Mouse (Mus musculus) left cerebral cortex, adult 18-20 months (tissue): ENCODE measurements at regions not wholly inside any gene's neighbourhood (a gene's known extent, or its start where the extent isn't known, plus 50 kb on each side); places are given as distances from the start of the nearest gene placed in this dataset.

ENCODE experiments used
- DNase-seq, 2 experiments: peaks; one replicate each; pipeline ENCODE4 v3.0.0; 2021 to 2022; ENCODE audit warnings: low spot score in 2 of 2, mixed read lengths in 1 of 2

GRCm38 (mm10) chr13:31328756-31329155 is 227.2 kb upstream of the Foxq1 start:
- no peak for DNase-seq

GRCm38 (mm10) chr13:31330731-31331130 is 225.2 kb upstream of the Foxq1 start:
- DNase-seq = no peak

GRCm38 (mm10) chr13:31334981-31335380 is 221.0 kb upstream of the Foxq1 start:
- no peak for DNase-seq

GRCm38 (mm10) chr13:31337631-31338030 is 218.3 kb upstream of the Foxq1 start:
- no peak for DNase-seq

- DNase-seq = no peak
Observed at GRCm38 (mm10) chr13:31339386-31339785, 216.5 kb upstream of the Foxq1 start.

GRCm38 (mm10) chr13:31339901-31340300 is 216.0 kb upstream of the Foxq1 start:
- DNase-seq = no peak

DNA sequence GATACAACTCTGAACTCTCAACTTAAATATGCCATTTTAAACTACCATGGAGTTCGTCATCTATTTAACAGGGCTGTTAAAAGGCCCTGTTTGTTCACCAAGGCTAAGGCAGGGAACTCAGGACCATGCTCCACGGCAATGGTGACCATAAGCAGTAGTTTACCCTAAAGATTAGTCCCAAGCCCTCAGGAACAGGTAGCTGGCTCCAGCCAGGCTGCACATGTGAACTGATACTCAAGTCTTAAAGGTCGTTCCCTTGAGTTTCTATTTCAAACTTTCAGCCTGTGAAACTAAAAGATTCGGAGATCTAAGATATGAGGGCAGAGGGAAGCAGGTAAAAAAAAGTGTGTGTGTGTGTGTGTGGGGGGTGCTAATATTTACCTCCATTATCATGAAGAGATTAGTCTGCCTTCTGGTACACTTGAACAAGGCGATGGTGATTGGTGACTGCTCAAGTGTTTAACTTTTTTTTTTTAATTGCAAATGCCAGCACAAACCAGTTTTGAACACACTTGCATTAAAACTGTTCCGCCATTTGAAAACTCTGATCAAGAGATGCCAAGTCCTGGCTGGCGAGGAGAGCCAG is 215.5 kb upstream of the Foxq1 start:
- no peak for DNase-seq

DNA sequence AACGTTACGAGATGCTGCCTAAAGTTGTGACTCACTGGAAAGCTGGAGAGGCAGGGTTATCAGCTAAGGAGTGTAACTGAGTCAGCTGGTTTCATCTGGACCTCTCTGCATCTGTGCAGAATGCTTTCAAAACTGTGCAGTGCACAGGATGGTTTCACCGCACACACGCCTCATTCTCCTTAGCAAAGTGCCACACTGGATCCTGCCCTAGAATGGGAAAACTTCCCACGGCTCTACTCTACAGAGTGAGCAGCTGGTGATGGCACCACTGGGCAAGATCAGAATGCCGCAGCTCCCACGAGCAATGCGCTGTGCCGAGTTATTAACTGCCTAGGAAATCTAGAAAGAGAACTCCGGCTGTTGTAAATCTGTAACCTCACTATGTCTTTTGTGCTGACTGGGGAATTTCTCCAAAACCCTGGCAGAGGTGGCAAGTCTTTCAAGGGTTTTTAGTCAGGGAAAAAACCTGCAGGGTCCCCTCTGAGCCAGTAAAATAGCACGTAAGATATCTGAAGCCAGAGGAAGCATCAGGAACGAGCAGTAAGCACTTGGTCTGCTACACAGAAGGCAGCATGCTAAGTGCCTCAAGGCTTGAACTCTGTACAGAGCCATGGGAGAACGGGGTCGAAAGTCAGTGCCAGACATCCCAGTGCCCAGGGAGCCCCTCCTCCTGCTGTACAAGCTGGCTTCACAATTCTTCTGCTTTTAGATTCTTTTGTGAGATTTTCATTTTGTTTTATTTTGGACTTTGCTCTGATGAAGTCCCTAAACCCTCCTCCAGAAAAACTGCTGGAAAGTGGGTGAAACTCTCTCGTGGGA is 214.4 kb upstream of the Foxq1 start:
- peak; percentile 7 to 25 for DNase-seq

DNA sequence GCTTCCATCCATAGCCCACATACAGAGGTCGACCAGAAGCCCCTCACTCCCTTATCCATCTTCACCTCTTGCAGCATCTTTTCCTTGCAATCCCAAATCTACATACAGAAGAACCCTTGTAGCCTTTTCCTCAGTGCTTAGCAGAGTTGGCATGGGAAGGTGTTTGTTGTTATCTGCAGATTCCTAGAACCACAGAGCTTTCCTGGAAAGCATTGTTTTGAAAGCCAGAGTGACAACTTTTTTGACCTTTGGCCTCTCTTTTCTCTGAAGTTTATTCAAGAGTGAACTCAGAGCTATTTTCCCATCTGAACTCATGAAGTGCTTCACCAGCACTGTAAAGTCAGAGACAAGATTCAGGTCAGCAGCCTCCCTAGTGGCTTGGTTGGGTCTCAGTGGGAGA is 209.7 kb upstream of the Foxq1 start:
- no peak for DNase-seq

GRCm38 (mm10) chr13:31347000-31347399 is 208.9 kb upstream of the Foxq1 start:
- no peak for DNase-seq

GRCm38 (mm10) chr13:31349671-31350070 is 206.3 kb upstream of the Foxq1 start:
- no peak for DNase-seq

DNA sequence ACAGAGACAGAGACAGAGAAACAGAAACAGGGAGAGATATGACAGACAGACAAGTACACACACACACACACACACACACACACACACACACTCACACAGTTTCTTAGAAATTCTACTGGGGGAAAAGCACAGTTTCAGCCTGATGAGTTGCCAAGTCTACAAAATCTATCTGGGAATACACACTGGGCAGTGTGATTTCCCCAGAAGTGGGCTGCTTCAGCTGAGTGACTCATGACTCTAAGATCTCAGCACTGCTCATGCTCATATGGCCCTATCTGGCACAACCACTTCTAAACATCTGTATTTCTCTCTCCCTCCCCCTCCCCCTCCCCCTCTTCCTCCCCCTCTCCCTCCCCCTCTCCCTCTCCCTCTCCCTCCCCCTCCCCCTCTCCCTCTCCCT is 204.5 kb upstream of the Foxq1 start:
- peak in 1 of 2 experiments; percentile 3 for DNase-seq

- no peak for DNase-seq
Observed at GRCm38 (mm10) chr13:31352825-31353224, 203.1 kb upstream of the Foxq1 start.

- DNase-seq = no peak
Observed at GRCm38 (mm10) chr13:31359353-31359752, 196.6 kb upstream of the Foxq1 start.

DNA sequence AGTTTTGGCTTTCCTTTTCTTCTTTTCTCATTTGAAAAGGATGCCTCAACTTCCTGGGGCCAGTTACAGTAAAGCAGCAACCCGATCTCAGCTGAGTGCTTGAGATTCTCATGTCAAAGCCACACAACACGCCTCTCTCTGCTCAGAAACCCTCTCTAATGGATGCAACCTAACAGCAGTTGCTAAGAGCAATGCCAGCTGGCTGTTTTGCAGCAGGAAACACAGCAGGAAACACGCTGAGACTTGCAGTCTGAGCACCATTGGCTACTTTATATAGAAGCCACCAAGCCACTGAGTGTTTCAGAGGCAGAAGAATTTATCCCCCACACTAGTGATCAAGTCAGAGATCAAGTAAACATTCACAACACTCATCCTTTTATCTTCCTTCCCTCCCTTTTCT is 193.5 kb upstream of the Foxq1 start:
- DNase-seq = no peak

DNA sequence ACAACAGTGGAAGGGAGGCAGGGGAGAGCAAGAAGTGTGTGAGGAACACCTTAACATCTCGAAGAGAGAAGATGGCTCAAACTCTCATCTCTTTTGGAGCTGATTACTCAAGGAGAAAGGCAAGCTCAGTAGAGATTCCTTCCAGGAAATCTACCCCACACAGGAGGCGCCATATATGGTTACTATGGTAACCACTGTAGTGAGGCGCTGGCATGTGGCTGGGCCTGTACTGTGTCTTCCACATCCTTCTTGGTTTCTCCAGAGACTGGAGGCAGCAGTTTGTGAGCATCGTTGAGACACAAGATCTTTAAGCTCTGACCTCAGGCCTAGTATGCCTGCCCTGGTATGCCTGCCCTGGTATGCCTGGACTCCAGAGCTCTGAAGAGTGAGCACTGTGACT is 191.6 kb upstream of the Foxq1 start:
- no peak for DNase-seq

DNA sequence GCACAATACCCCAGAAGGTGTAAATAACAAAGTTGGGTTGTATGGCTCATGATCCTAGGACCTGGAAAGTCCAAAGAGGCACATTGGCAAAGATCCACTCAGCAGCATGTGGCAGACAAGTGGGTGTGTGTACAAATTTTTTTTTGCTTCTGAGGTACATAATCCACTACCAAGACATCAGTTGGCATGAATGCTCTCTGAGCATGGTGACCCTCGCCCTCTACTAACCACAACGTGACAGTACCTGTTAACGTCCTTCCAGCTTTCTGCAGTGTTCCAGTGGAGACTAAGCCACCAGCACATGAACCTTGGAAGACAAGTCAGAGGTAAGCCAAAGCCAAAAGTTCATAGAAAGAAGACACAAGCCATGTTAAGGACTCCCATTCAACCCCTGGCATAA is 188.7 kb upstream of the Foxq1 start:
- DNase-seq = no peak

- no peak for DNase-seq
Observed at GRCm38 (mm10) chr13:31369182-31369581, 186.8 kb upstream of the Foxq1 start.

DNA sequence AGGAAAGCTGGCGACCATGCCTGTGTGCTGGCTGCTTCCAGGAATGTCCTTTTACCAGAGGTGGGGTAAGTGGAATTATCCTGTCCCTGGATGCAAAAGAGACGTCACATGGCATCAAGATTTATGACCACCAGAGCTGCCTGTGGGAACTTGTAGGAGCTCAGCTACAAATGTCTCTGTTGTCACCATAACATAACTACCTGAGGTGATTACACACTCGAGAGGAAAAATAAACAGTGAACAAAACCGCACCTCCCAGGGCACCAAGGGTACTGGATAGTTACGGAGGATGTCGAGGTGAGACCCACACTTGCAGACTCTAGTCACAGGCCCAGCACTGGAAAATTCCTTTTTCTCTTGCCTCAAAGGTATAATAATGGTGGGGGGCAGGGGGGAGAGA is 185.1 kb upstream of the Foxq1 start:
- no peak for DNase-seq

DNA sequence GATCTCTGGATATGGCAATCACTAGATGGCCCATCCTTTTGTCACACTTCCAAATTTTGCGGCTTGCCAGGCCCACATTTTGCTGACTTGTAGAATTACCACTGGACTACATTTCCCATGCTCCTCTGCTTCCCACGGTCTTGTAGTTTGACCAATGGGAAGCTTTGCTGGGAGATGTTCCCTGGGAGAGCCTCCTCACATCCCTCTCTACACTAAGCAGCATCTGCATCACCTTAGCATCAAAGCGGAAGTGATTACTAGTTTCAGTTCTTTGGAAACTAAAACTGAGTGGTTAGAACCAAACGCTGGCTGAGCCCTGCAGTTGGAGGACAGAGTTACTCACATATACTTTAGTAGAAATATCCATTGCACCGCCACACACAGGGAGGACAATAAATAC is 181.9 kb upstream of the Foxq1 start:
- DNase-seq = no peak

DNA sequence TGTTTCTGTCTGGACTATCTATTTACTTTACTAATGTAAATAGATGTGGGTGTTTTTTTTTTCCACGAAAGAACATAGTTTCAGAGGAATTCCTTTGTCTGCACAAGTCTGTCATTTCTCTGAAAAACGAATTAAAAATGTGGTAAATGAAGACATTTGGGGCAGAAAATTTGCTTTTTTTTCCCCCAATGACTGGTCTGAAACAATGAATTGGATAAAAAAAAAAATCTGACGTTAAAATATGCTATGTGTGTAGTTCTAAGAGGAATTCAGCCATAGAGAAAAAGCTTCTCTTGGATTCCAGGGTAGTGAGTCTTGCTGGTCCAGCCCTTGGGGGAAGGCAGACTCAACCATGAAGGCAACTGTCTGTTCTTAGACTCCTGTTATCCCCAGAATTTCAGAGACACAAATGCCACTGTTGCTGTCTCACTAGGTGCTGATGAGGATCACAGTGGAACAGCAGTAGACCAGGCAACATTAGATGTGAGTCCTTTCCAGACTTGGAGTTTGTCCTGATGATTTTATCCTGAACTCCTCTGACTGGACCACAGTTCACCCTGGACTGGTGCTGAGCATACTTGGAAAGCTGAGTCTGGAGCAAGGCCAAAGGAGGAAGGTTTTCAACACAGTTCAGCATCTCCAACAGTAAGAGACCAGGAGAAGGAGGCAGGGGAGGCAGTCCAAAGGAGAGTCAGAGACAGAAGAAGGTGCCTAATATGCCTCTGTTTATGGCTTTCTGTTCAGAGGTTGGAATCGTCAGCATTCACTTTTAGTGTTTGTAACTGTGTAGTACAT is 162.3 kb upstream of the Foxq1 start:
- DNase-seq = no peak

GRCm38 (mm10) chr13:31396216-31396910 is 159.6 kb upstream of the Foxq1 start:
- DNase-seq = no peak
